Mouse (Mus musculus) cerebellum, adult 11-12 months (tissue): ENCODE data around the gene Cadm4.
"Not testable (repeated sequence)": the region's sequence is repeated elsewhere in the genome, so short reads cannot be mapped to it uniquely, and the experiment has no call there.

ENCODE experiments used
- DNase-seq: peaks from one replicate; pipeline ENCODE4 v3.0.0; 2022

Cadm4 gene

GRCm38 (mm10) chr7:24504868-24505267 lies 23.0 kb downstream of the Cadm4 start:
- DNase-seq = no peak

GRCm38 (mm10) chr7:24505447-24506064 lies 23.7 kb downstream of the Cadm4 start:
- DNase-seq = no peak

GRCm38 (mm10) chr7:24506065-24506459 lies 24.2 kb downstream of the Cadm4 start:
- no peak for DNase-seq

GRCm38 (mm10) chr7:24506476-24506837 lies 24.6 kb downstream of the Cadm4 start:
- peak; percentile 86 for DNase-seq

GRCm38 (mm10) chr7:24506838-24507725 lies 25.3 kb downstream of the Cadm4 start, which contains the start of gene Zfp428:
TSS of gene Zfp428 (plus strand) at chr7:24507006.
- peak; percentile 89 for DNase-seq

- peak; percentile 61 for DNase-seq
Observed at GRCm38 (mm10) chr7:24507726-24508114, 25.9 kb downstream of the Cadm4 start.

- DNase-seq = no peak
Observed at GRCm38 (mm10) chr7:24512355-24512754, 30.5 kb downstream of the Cadm4 start, which contains the start of gene AC161166.1. TSS of gene AC161166.1 (minus strand) at chr7:24512455.

GRCm38 (mm10) chr7:24516319-24516718 lies 34.5 kb downstream of the Cadm4 start:
- not testable (repeated sequence) for DNase-seq

- no peak for DNase-seq
Observed at GRCm38 (mm10) chr7:24517077-24517476, 35.3 kb downstream of the Cadm4 start.

GRCm38 (mm10) chr7:24517654-24518053 lies 35.8 kb downstream of the Cadm4 start:
- DNase-seq = no peak

- no peak for DNase-seq
Observed at GRCm38 (mm10) chr7:24519130-24519529, 37.3 kb downstream of the Cadm4 start.

GRCm38 (mm10) chr7:24520054-24520453 lies 38.2 kb downstream of the Cadm4 start:
- not testable (repeated sequence) for DNase-seq

- DNase-seq = no peak
Observed at GRCm38 (mm10) chr7:24522805-24523204, 41.0 kb downstream of the Cadm4 start.

GRCm38 (mm10) chr7:24523723-24524122 lies 41.9 kb downstream of the Cadm4 start:
- DNase-seq = no peak

- DNase-seq = no peak
Observed at GRCm38 (mm10) chr7:24524978-24525377, 43.2 kb downstream of the Cadm4 start.

- DNase-seq = peak; percentile 81
Observed at GRCm38 (mm10) chr7:24525686-24526420, 44.0 kb downstream of the Cadm4 start.

GRCm38 (mm10) chr7:24528861-24529260 lies 47.0 kb downstream of the Cadm4 start:
- DNase-seq = no peak

- DNase-seq = peak; percentile 74
Observed at GRCm38 (mm10) chr7:24529580-24529979, 47.8 kb downstream of the Cadm4 start.

- DNase-seq = peak; percentile 99
Observed at GRCm38 (mm10) chr7:24530062-24530931, 48.5 kb downstream of the Cadm4 start, which contains the start of gene Irgq. TSS of gene Irgq (plus strand) at chr7:24530689.

GRCm38 (mm10) chr7:24531211-24531971 lies 49.6 kb downstream of the Cadm4 start:
- DNase-seq = peak; percentile 79

GRCm38 (mm10) chr7:24533031-24533571 lies 51.3 kb downstream of the Cadm4 start:
- no peak for DNase-seq
